8 mouse cellular contexts compared by ENCODE assay signal in genomic region chr17:35125578-35125977, GRCm38 (mm10). TPM values are rescaled to one million over a fixed set of nuclear protein-coding genes. Genes with fewer than 3 reads are reported as not detected.
DNase-seq lines count a peak whose midpoint lies in the region; ATAC-seq and TF ChIP-seq lines count a peak whose summit lies in the region.

No protein-coding gene starts in this region.

- peak overlapping the region; percentile 78; the same call in 1 of the 2 replicates for H3K27ac ChIP-seq in heart, embryonic 10.5 days
- no peak overlapping the region for H3K27ac ChIP-seq in ES-Bruce4 (ENCODE audit: insufficient read depth, low read length)
- H3K27ac ChIP-seq in hindbrain, embryonic 13.5 days = peak overlapping the region; percentile 80; the same call in 1 of the 2 replicates
- H3K27ac ChIP-seq in midbrain, embryonic 10.5 days (replicated peaks) = no peak overlapping the region

- WGBS in heart, embryonic 10.5 days = 25% methylated on average over 6 of the region's 6 CpGs
- 34% methylated on average over 6 of the region's 6 CpGs for WGBS in hindbrain, embryonic 13.5 days
- WGBS in midbrain, embryonic 10.5 days = 36% methylated on average over 6 of the region's 6 CpGs

- no peak for DNase-seq in heart, embryonic 10.5 days (ENCODE audit: low spot score)
- DNase-seq in heart, adult 8-10 months (ENCODE audit: low spot score) = no peak
- DNase-seq in midbrain, embryonic 10.5 days (ENCODE audit: low spot score) = no peak
- DNase-seq in cerebellum, adult 8-10 months = no peak
- DNase-seq in cerebellum, postnatal 14 days = no peak
- no peak for DNase-seq in thymus, postnatal 10 days (ENCODE audit: low spot score in 2 of 2)

- no peak for TF ChIP-seq POLR2A in ES-Bruce4 (IDR thresholded peaks at IDR 0.05; ENCODE audit: insufficient read depth, low read length)

- peaks cover 42% of the 10 kb centered on the region for H3K36me3 ChIP-seq in heart, embryonic 10.5 days
- peaks cover 8% of the 10 kb centered on the region for H3K36me3 ChIP-seq in ES-Bruce4 (ENCODE audit: control insufficient read depth, insufficient read depth, low read length, poor library complexity, severe bottlenecking)
- peaks cover 28% of the 10 kb centered on the region for H3K36me3 ChIP-seq in hindbrain, embryonic 13.5 days
- peaks cover 37% of the 10 kb centered on the region for H3K36me3 ChIP-seq in midbrain, embryonic 10.5 days

- H3K4me3 ChIP-seq in heart, embryonic 10.5 days = peak overlapping the region; percentile 81
- H3K4me3 ChIP-seq in ES-Bruce4 (ENCODE audit: low read depth, low read length) = no peak overlapping the region
- peak overlapping the region; percentile 57 for H3K4me3 ChIP-seq in hindbrain, embryonic 13.5 days
- peak overlapping the region; percentile 78 for H3K4me3 ChIP-seq in midbrain, embryonic 10.5 days

- H3K27me3 ChIP-seq in heart, embryonic 10.5 days (ENCODE audit: insufficient read depth, poor library complexity, severe bottlenecking) = no peaks in the 10 kb centered on the region
- H3K27me3 ChIP-seq in ES-Bruce4 (ENCODE audit: control insufficient read depth, insufficient read depth, low read length, poor library complexity, severe bottlenecking) = no peaks in the 10 kb centered on the region
- no peaks in the 10 kb centered on the region for H3K27me3 ChIP-seq in hindbrain, embryonic 13.5 days
- H3K27me3 ChIP-seq in midbrain, embryonic 10.5 days (ENCODE audit: low read depth, poor library complexity, severe bottlenecking) = no peaks in the 10 kb centered on the region

- no peak for TF ChIP-seq CTCF in ES-Bruce4 (IDR thresholded peaks at IDR 0.05; ENCODE audit: low read depth, low read length)

- no peaks in the 10 kb centered on the region for H3K9me3 ChIP-seq in heart, embryonic 10.5 days
- H3K9me3 ChIP-seq in ES-Bruce4 (replicated peaks; ENCODE audit: control insufficient read depth, insufficient read depth, low read length, poor library complexity, severe bottlenecking) = no peaks in the 10 kb centered on the region
- H3K9me3 ChIP-seq in hindbrain, embryonic 13.5 days = no peaks in the 10 kb centered on the region
- no peaks in the 10 kb centered on the region for H3K9me3 ChIP-seq in midbrain, embryonic 10.5 days (replicated peaks)

- peaks cover 45% of the 10 kb centered on the region for H3K4me1 ChIP-seq in heart, embryonic 10.5 days
- H3K4me1 ChIP-seq in ES-Bruce4 (ENCODE audit: control insufficient read depth, insufficient read depth, low read length) = no peaks in the 10 kb centered on the region
- H3K4me1 ChIP-seq in hindbrain, embryonic 13.5 days (replicated peaks) = peaks cover 42% of the 10 kb centered on the region
- peaks cover 42% of the 10 kb centered on the region for H3K4me1 ChIP-seq in midbrain, embryonic 10.5 days

- no peak for ATAC-seq in hindbrain, embryonic 13.5 days (ENCODE audit: low FRiP score)

- peak overlapping the region; percentile 75 for H3K9ac ChIP-seq in ES-Bruce4 (ENCODE audit: low read depth, poor library complexity, severe bottlenecking)
- peak overlapping the region; percentile 84 for H3K9ac ChIP-seq in hindbrain, embryonic 13.5 days

- no peak for TF ChIP-seq EP300 in ES-Bruce4 (IDR thresholded peaks at IDR 0.05; ENCODE audit: insufficient read depth, low read depth, low read length)

- H3K4me2 ChIP-seq in hindbrain, embryonic 13.5 days = peak overlapping the region; percentile 77

RNA-seq across cellular contexts. Expression of gene D17H6S53E, which starts 0.6 kb away (rescaled TPM):
- polyA plus RNA-seq in heart, embryonic 10.5 days (2016; fragmentation: Nextera tagmentation; extraction: Ambion mirVana) = 7.4 and 11.5 TPM in 2 replicates
- 10 to 100 TPM; 27.8 to 33.4 (median 30.3) TPM for total RNA-seq in heart, adult 8-10 months (2022)
- 4.3 and 8.1 TPM in 2 replicates for polyA plus RNA-seq in ES-Bruce4 (2011; ENCODE audit: insufficient read depth, insufficient read length, low read depth, missing spikeins)
- 10.2 and 11.2 TPM in 2 replicates for polyA plus RNA-seq in hindbrain, embryonic 13.5 days (2015; fragmentation: Nextera tagmentation; extraction: Ambion mirVana)
- polyA plus RNA-seq in midbrain, embryonic 10.5 days (2016; fragmentation: Nextera tagmentation; extraction: Ambion mirVana) = 9.5 and 9.6 TPM in 2 replicates

RNA-seq across cellular contexts. Expression of gene Csnk2b, which starts 3.7 kb away (rescaled TPM):
- polyA plus RNA-seq in heart, embryonic 10.5 days (2016; fragmentation: Nextera tagmentation; extraction: Ambion mirVana) = 220 and 246 TPM in 2 replicates
- 100 to 1,000 TPM; 152 to 184 (median 155) TPM for total RNA-seq in heart, adult 8-10 months (2022)
- polyA plus RNA-seq in ES-Bruce4 (2011; ENCODE audit: insufficient read depth, insufficient read length, low read depth, missing spikeins) = 146 and 173 TPM in 2 replicates
- polyA plus RNA-seq in hindbrain, embryonic 13.5 days (2015; fragmentation: Nextera tagmentation; extraction: Ambion mirVana) = 317 and 322 TPM in 2 replicates
- 299 and 306 TPM in 2 replicates for polyA plus RNA-seq in midbrain, embryonic 10.5 days (2016; fragmentation: Nextera tagmentation; extraction: Ambion mirVana)

RNA-seq across cellular contexts. Expression of gene Gpank1, which starts 4.3 kb away (rescaled TPM):
- 17.1 and 24.5 TPM in 2 replicates for polyA plus RNA-seq in heart, embryonic 10.5 days (2016; fragmentation: Nextera tagmentation; extraction: Ambion mirVana)
- total RNA-seq in heart, adult 8-10 months (2022) = 10 to 100 TPM in 1 of 4 experiments, 1 to 10 TPM in 3; 6.6 to 10.2 (median 8.2) TPM
- polyA plus RNA-seq in ES-Bruce4 (2011; ENCODE audit: insufficient read depth, insufficient read length, low read depth, missing spikeins) = 18.9 and 19.1 TPM in 2 replicates
- 21.6 and 24.4 TPM in 2 replicates for polyA plus RNA-seq in hindbrain, embryonic 13.5 days (2015; fragmentation: Nextera tagmentation; extraction: Ambion mirVana)
- 33.4 and 34.5 TPM in 2 replicates for polyA plus RNA-seq in midbrain, embryonic 10.5 days (2016; fragmentation: Nextera tagmentation; extraction: Ambion mirVana)

RNA-seq across cellular contexts. Expression of gene Apom, which starts 6.3 kb away (rescaled TPM):
- polyA plus RNA-seq in heart, embryonic 10.5 days (2016; fragmentation: Nextera tagmentation; extraction: Ambion mirVana) = 3.0 and 72.5 TPM in 2 replicates
- under 1 TPM in 1 of 4 experiments, not detected in 3; 0.26 TPM for total RNA-seq in heart, adult 8-10 months (2022)
- polyA plus RNA-seq in ES-Bruce4 (2011; ENCODE audit: insufficient read depth, insufficient read length, low read depth, missing spikeins) = not detected in 2 replicates
- polyA plus RNA-seq in hindbrain, embryonic 13.5 days (2015; fragmentation: Nextera tagmentation; extraction: Ambion mirVana) = 0.34 and 0.84 TPM in 2 replicates
- 0.53 and 0.66 TPM in 2 replicates for polyA plus RNA-seq in midbrain, embryonic 10.5 days (2016; fragmentation: Nextera tagmentation; extraction: Ambion mirVana)

RNA-seq across cellular contexts. Expression of gene Bag6, which starts 9.4 kb away (rescaled TPM):
- polyA plus RNA-seq in heart, embryonic 10.5 days (2016; fragmentation: Nextera tagmentation; extraction: Ambion mirVana) = 51.4 and 65.5 TPM in 2 replicates
- total RNA-seq in heart, adult 8-10 months (2022) = 100 to 1,000 TPM; 233 to 266 (median 242) TPM
- polyA plus RNA-seq in ES-Bruce4 (2011; ENCODE audit: insufficient read depth, insufficient read length, low read depth, missing spikeins) = 231 and 262 TPM in 2 replicates
- polyA plus RNA-seq in hindbrain, embryonic 13.5 days (2015; fragmentation: Nextera tagmentation; extraction: Ambion mirVana) = 76.5 and 81.9 TPM in 2 replicates
- polyA plus RNA-seq in midbrain, embryonic 10.5 days (2016; fragmentation: Nextera tagmentation; extraction: Ambion mirVana) = 56.6 and 67.4 TPM in 2 replicates

Comparison
In these comparisons a context has a peak if more than half of its experiments do, and no peak if none do; other contexts are left out.
1. H3K27ac ChIP-seq: peak in heart, embryonic 10.5 days (single experiment) and hindbrain, embryonic 13.5 days (single experiment); none in ES-Bruce4 (single experiment) and midbrain, embryonic 10.5 days (single experiment).